Mouse (Mus musculus): Measurements from ENCODE around the gene Treh. TPM values are rescaled to one million over a fixed set of nuclear protein-coding genes. Genes with fewer than 3 reads are reported as not detected.

Treh gene
- total RNA-seq, 2 experiments from 2014 or later = not detected

- DNase-seq (ENCODE audit: low spot score in 2 of 2) = no peak
Observed at GRCm38 (mm10) chr9:44672291-44672865, 655 bp upstream of the Treh start.

GRCm38 (mm10) chr9:44678288-44678871 lies 5.3 kb downstream of the Treh start:
- no peak for DNase-seq (ENCODE audit: low spot score in 2 of 2)

DNA sequence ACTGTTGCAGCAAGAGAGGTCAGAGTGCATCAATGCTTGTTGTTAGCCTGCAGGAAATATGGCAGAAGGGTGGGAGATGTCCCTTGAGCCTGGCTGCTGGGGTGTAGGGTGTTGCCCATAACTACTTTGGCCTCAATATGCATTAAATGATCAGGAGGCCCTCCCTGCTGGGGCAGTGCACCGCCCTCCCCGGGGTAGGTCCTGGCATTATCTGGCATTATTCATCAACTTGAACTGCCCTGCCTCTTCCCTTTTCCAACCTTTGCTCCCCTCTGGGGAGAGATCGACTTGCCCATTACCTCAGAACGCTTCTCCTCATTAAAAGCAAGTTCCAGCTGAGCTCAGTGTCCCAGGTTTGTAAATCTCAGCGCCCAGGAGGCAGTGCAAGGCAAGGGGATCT lies 6.5 kb downstream of the Treh start:
- no peak for DNase-seq (ENCODE audit: low spot score in 2 of 2)

GRCm38 (mm10) chr9:44683046-44683445 lies 10.0 kb downstream of the Treh start:
- no peak for DNase-seq (ENCODE audit: low spot score in 2 of 2)

GRCm38 (mm10) chr9:44685346-44686330 lies 12.6 kb downstream of the Treh start:
- DNase-seq (ENCODE audit: low spot score in 2 of 2) = peak; percentile 85 to 86

DNA sequence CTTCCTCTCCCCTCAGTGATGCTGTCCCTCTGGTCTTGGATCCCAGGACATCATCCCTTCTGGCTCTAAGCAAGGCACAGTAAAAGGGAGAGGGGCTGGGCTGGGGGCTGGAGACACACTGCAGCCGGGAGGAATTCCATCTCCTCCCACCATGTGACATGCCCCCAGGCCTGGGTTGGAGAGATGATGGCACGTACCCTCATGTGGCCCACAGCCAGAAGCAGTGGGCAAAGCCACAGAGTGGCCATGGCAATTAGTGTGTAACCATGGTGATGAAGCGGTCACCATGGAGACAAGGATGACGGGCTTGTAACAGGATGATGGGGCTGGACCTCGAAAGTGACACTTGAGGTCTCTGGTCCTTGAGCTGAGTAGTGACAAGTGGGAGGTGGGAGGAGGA lies 13.6 kb downstream of the Treh start:
- peak; percentile 54 to 55 for DNase-seq (ENCODE audit: low spot score in 2 of 2)

DNA sequence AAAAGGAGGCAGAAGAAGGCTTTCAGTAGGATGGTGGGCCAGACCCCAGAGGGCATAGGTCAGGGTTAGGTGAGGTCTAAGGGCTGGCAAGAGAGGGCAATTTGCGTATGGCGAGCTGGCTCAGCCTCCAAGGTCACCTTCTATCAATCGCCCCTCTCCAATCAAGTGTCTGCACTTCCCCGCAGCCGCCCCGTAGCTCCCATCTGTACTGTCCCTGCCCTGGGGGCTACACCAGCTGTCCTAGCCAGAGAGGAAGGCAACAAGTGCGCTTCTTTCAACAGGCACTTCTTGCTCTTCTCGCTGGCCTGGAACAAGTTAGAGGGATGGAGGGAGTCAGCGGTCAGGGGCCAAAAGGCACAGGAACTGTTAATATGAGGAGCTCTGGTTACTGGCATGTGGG lies 15.0 kb downstream of the Treh start:
- no peak for DNase-seq (ENCODE audit: low spot score in 2 of 2)

DNA sequence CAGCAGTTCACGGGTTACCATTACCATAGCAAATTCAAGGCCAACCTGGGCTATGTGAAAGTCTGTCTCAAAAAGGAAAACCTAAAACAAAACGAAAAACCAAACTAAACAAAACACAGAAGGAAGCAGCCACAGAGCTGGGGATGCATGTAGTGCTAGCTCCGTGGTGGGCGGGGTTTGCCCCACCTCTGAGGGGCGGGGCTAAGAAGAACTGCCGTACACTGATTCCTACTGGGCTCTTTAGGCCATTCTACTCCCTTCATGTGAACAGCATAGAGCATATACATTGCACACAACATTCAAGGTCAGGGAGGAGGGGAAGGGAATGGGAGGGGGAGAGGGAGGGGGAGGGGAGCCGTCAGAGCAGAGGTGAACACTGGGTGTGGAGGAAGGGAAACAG lies 17.6 kb downstream of the Treh start:
- no peak for DNase-seq (ENCODE audit: low spot score in 2 of 2)

DNA sequence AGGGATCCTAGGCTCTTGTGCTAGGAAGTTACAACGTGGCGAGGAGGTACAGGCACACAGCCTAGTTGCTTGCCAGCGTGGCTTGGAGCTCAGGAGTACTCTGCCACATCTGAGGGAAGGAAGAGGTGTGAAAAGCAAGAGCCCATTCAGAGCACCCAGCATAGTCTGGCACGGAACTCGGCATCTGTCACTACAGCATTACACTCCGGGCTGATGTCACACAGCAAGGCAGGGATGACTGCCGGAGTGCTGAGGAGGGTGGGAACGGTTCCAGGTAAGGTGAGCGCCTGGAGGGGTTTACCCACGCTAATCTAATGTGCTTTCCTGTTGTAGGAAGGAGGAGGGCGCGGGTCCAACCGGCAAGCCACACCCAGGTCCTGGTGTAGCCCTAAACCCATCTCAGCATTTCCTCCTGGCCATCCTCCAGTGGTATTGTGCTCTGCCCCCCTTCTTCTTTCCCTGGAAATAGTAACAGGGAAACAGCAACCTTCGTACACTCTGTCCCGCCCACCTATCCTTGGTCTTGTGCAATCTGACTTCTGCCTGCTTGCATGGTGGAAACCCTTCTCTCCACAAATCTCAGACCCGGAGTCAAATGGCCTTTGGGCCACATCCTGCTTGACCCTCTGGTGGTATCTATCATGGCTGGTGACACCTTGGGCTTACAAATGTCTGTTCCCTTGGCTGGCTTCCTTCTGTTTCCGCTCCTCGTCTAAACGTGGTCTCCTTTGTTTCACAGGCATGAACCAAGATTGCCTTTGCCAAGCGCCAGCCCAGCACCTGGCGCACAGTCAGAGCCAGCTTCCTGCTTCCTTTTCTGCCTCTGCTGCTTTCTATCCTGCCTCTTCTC lies 18.9 kb downstream of the Treh start:
- peak; percentile 67 to 71 for DNase-seq (ENCODE audit: low spot score in 2 of 2)

DNA sequence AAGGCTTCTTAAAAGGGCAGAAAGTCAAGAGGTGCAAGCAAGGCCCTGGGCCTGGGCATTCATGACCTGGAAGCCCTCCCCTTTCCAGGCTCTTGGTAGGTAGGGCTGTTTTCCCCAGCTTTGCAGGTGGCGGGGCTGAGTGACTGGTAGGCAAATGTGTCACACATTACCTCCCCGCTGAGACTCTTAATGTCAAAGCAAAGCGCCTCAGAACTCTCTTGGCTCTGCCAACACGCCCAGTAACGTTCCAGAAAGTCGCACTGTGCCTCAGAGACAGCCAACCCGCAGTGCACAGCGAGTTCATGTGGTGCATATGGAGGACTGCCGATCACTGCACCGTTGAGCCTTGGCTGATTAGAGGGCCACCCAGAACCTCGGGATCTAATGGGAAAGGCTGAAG lies 20.0 kb downstream of the Treh start:
- DNase-seq (ENCODE audit: low spot score in 2 of 2) = no peak

- no peak for DNase-seq (ENCODE audit: low spot score in 2 of 2)
Observed at GRCm38 (mm10) chr9:44697866-44698265, 24.8 kb downstream of the Treh start.

- DNase-seq (ENCODE audit: low spot score in 2 of 2) = no peak
Observed at GRCm38 (mm10) chr9:44699196-44699595, 26.2 kb downstream of the Treh start.

DNA sequence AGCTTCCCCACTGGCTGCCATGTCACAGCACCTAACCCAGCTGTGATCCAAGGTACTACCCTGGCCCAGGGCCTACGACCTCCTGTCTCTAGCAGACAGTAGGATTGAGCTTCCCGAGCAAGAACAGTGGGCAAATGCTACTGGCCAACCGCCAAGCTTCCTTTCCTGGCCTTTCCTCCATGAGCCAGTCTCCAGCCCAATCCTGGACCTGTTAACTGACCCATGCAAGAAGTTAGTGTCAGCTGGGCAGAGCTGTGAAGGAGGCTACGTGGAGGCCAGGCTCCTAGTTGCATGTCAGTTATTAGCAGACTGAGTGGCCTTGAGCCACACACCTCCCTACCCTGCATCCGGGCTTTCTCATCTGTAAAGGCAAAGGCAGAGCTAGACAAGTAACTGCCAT lies 26.7 kb downstream of the Treh start:
- DNase-seq (ENCODE audit: low spot score in 2 of 2) = no peak

DNA sequence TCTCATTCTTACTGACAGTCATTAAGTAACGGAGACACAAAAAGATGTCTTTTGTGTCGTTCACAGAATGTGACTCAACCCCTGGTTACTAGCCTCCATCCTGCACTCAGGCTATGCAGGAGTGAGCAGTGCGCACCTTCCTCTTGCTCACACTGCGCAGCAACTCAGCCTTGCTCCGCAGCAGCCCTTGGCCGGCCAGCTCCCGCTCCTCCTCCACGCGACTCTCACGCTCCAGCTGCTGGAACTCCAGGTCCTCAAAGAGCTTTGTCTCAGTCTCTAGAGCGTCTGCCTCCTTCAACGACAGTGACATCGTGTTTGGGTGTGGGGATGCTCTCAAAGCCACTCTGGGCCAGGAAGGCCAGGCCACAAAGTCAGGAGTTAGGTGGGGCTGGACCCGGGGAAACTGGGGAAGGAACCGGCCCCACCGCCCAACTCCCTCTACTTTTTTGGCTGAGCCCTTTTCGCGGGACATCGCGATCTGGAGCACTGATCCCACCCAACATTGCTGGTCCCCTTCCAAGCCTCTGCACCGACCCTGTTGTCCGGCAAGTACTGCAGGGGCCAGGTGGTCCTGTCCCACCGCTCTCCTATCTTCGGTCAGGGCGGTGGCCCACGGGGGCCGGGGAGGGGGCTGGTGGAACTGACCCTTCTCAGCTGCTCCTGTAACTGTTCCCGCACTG lies 34.9 kb downstream of the Treh start:
- no peak for DNase-seq (ENCODE audit: low spot score in 2 of 2)

- peak in 1 of 2 experiments; percentile 61 for DNase-seq (ENCODE audit: low spot score in 2 of 2)
Observed at GRCm38 (mm10) chr9:44708429-44708765, 35.4 kb downstream of the Treh start.

- no peak for DNase-seq (ENCODE audit: low spot score in 2 of 2)
Observed at GRCm38 (mm10) chr9:44708925-44709324, 35.9 kb downstream of the Treh start.

GRCm38 (mm10) chr9:44709600-44709999 lies 36.6 kb downstream of the Treh start:
- no peak for DNase-seq (ENCODE audit: low spot score in 2 of 2)

- no peak for DNase-seq (ENCODE audit: low spot score in 2 of 2)
Observed at GRCm38 (mm10) chr9:44710213-44710612, 37.2 kb downstream of the Treh start.

GRCm38 (mm10) chr9:44711602-44712001 lies 38.6 kb downstream of the Treh start:
- DNase-seq (ENCODE audit: low spot score in 2 of 2) = no peak

- no peak for DNase-seq (ENCODE audit: low spot score in 2 of 2)
Observed at GRCm38 (mm10) chr9:44713080-44713479, 40.0 kb downstream of the Treh start.

DNA sequence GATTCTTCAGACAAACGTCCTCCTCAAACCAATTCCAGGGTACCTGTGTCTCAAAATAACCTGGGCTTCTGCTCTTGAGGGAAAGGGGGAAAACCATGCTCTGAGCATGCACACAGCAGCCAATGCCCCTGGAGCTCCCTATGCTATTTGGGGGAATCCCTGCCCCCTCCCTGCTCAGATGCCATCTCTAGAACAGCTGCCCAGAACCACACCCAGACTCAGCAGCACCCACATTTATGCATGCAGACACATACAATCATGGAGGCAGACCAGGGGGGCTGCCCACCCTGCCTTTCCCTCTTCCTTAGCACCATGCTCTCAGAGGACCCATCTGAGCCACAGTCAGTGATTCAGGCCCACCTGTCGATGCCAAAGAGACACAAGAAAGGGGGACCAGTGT lies 40.5 kb downstream of the Treh start:
- DNase-seq (ENCODE audit: low spot score in 2 of 2) = no peak

Measured in layer of hippocampus, postnatal 10 days (tissue).